Mouse (Mus musculus) gastrocnemius, adult 18-20 months (tissue): Measurements from ENCODE around the gene Vmn1r85. TPM values are rescaled to one million over a fixed set of nuclear protein-coding genes. Genes with fewer than 3 reads are reported as not detected.
"Not testable (repeated sequence)": the region's sequence is repeated elsewhere in the genome, so short reads cannot be mapped to it uniquely, and the experiment has no call there.

Source experiments
- DNase-seq: peaks from one replicate; pipeline ENCODE4 v3.0.0; 2021; ENCODE audit warnings: low spot score
- long read RNA-seq, 2 experiments: library from polyadenylated mRNA; stranded (forward); transcript quantifications; one replicate each; pipeline ENCODE4 v2.0.0; 2021
- total RNA-seq, 2 experiments: library from RNA; stranded (reverse); gene quantifications; 2 replicates each; pipeline ENCODE4 v1.2.3; 2021

Gene Vmn1r85
- not detected for total RNA-seq
- long read RNA-seq, experiment 1: 0 reads
- long read RNA-seq, experiment 2: 0 reads

GRCm38 (mm10) chr7:13095073-13095472 lies at the start of gene Vmn1r85:
Gene Vmn1r85, minus strand, starts transcription at chr7:13095173.
- no peak for DNase-seq

- DNase-seq: no peak
These were observed 45.1 kb upstream of the Vmn1r85 start, which contains the start of gene Vmn1r87 for GRCm38 (mm10) chr7:13140057-13140456. Gene Vmn1r87, minus strand, starts transcription at chr7:13140157.

GRCm38 (mm10) chr7:13137340-13137739 lies 42.4 kb upstream of the Vmn1r85 start:
- no peak for DNase-seq

GRCm38 (mm10) chr7:13131856-13132255 lies 36.9 kb upstream of the Vmn1r85 start:
- DNase-seq: no peak

GRCm38 (mm10) chr7:13123554-13124153 lies 28.7 kb upstream of the Vmn1r85 start:
- DNase-seq: not testable (repeated sequence)

DNA sequence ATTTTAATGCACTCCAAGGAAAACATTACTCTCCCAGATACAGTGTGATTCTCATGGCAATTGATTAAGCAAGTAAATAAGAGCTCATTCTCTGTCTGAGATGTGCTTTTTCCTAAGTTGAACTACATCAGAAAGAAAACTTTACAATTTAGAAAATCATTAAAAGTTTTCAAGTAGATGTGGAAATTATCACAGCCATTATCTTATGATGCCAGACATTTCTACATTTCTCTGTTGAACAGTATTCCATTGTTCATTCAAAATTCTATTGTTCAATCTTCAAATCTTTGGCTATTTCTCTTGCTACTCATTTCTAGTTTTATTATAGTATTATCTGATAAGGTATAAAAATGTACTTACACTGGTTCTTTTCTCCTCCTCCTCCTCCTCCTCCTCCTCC lies 24.8 kb upstream of the Vmn1r85 start, which contains the start of gene Vmn1r86:
TSS of gene Vmn1r86 (minus strand) at position 101 of the 400 bp plus-strand sequence.
- DNase-seq: no peak

DNA sequence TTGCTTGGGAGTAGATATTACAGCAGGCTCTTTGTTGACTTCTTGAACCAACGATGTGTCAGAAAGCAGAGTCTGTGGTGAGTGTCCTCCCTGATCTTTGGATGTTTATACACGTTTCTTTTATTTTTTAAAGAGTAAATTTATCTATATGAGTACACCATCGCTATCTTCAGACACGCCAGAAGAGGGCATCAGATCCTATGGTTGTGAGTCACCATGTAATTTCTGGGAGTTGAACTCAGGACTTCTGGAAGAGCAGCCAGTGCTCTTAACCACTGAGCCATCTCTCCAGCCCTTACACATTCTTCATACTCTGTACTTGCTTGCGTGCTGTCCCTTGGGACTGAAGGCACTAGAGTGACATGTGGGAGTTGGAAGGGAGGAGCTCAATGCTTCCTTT lies 22.7 kb downstream of the Vmn1r85 start:
- no peak for DNase-seq

DNA sequence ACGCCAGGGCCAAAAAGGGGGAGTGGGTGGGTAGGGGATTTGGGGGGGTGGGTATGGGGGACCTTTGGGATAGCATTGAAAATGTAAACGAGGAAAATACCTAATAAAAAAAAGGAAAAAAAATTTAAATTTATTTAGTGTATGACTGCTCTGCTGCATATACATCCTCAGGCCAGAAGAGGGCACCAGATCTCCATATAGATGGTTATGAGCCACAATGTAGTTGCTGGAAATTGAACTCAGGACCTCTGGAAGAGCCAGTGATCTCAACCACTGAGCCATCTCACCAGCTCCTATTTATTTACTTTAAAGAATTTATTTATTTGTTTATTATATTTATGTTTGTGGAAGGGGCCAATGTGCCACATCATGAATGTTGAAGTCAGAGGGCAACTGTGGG lies 31.6 kb downstream of the Vmn1r85 start:
- DNase-seq: not testable (repeated sequence)

GRCm38 (mm10) chr7:13059536-13059935 lies 35.4 kb downstream of the Vmn1r85 start:
- no peak for DNase-seq

GRCm38 (mm10) chr7:13056913-13057700 lies 37.9 kb downstream of the Vmn1r85 start:
- no peak for DNase-seq

- peak; percentile 94 for DNase-seq
These were observed 40.5 kb downstream of the Vmn1r85 start, which contains the start of gene Mzf1 for GRCm38 (mm10) chr7:13054287-13055010. Gene Mzf1, minus strand, starts transcription at chr7:13054764.

- DNase-seq: no peak
These were observed 41.0 kb downstream of the Vmn1r85 start for GRCm38 (mm10) chr7:13053961-13054286.

- no peak for DNase-seq
These were observed 41.5 kb downstream of the Vmn1r85 start for GRCm38 (mm10) chr7:13053501-13053900.

DNA sequence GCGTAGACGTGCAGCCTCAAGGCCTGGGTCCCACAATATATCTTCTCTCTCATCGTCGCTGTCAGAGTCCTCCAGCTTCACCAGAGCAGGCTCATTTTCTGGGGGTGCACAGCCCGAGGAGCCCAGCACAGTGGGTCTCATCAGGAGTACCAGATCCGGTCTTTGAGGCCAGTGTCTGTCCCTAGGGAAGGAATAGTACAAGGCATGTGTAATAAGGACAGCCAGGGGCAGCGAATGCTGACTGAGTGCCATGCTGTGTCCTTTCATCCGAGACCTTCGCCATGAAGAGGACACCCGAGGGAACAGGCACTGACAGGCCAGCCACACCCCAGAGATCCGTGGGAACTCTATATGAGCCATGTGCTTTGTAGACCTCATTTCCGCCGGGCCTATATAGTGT lies 42.0 kb downstream of the Vmn1r85 start:
- DNase-seq: no peak

DNA sequence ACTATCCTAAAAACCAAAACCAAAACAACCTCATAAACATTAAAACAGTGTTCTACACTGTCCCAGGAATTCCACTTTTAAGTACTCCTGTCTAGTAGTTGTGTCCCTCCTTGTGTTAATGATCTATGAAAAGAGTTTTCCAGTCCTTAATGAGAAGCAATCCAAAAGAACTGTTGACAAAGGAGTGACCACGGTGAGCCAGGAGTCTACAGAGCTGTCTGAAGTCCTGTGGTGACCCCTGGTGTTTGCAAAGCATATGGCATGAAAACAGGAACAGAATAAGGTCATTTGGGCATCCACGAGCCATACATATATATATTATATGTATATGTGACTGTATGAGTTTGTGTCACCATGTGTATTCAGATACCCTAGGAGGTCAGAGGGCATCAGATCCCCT lies 48.9 kb downstream of the Vmn1r85 start:
- DNase-seq: peak; percentile 53

DNA sequence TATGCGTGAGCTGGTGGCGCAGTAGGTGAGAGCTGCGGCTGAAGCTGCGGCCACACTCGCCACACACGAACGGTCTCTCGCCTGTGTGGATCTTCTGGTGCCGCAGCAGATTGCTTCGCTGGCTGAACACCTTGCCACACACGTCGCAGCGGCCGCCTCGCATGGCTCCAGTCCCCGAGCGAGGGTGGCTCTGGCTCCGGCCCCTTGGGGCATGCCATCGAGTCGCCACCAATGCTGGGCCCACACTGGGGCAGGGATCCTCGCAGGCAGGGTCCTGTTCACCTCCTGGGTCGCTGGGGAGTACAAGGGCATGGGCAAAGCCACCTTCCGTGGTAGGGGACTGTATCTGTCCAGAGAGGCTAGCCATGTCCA lies 50.7 kb downstream of the Vmn1r85 start:
- DNase-seq: no peak

DNA sequence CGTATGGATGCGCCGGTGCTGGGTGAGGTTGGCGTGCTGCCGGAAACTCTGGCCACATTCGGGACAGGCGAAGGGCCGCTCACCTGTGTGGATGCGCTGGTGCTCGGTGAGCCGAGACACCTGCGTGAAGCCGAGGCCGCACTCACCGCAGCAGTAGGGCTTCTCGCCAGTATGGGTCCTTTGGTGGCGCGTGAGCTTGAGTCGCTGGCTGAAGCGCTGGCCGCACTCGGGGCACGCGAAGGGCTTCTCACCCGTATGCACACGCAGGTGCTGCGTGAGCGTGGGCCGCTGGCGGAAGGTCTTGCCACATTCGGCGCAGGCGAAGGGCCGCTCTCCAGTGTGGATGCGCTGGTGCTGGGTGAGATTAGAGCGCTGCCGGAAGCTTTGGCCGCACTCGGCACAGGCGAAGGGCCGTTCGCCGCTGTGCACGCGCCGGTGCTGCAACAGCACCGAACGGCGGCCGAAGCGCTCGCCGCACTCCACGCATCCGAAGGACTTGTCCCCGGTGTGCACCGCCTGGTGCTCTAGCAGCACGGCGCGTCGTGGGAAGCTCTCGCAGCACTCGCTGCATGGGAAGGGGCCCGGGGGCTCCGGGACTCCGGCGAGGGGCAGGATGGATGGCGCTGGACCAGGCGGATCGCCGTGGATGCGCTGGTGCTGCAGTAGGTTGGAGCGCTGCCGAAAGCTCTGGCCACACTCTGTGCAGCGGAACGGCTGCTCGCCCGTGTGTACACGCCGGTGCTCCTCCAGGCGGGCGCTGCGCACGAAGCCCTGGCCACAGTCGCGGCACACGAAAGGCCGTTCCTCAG lies 51.3 kb downstream of the Vmn1r85 start:
- DNase-seq: no peak

- DNase-seq: no peak
These were observed 51.9 kb downstream of the Vmn1r85 start for GRCm38 (mm10) chr7:13043120-13043444.

GRCm38 (mm10) chr7:13042511-13042910 lies 52.5 kb downstream of the Vmn1r85 start:
- DNase-seq: no peak

GRCm38 (mm10) chr7:13041256-13041655 lies 53.7 kb downstream of the Vmn1r85 start:
- DNase-seq: no peak

- DNase-seq: no peak
These were observed 55.8 kb downstream of the Vmn1r85 start for GRCm38 (mm10) chr7:13039181-13039580.
